Mouse (Mus musculus): ENCODE data around the gene Iffo1. TPM values are rescaled to one million over a fixed set of nuclear protein-coding genes. Genes with fewer than 3 reads are reported as not detected.

Iffo1 gene
- polyA plus RNA-seq, 1 experiment from 2014 or later: 10.3 TPM

GRCm38 (mm10) chr6:125101444-125101843 lies 43.6 kb upstream of the Iffo1 start:
- no peak overlapping the region for H3K27ac ChIP-seq (ENCODE audit: low read depth, low read length)
- H3K36me3 ChIP-seq (ENCODE audit: control insufficient read depth, insufficient read depth, low read length): peaks cover 38% of the 10 kb centered on the region
- H3K9me3 ChIP-seq (ENCODE audit: control insufficient read depth, low read length): no peaks in the 10 kb centered on the region
- no peak overlapping the region for H3K4me2 ChIP-seq (replicated peaks; ENCODE audit: low read depth, low read length)
- 78% methylated on average over 9 of the region's 9 CpGs for WGBS
- H3K9ac ChIP-seq (ENCODE audit: low read depth, low read length): no peak overlapping the region
- peaks cover 19% of the 10 kb centered on the region for H3K4me1 ChIP-seq (replicated peaks; ENCODE audit: control insufficient read depth, insufficient read depth, low read length)
- H3K4me3 ChIP-seq (ENCODE audit: low read depth, low read length): no peak overlapping the region
- DNase-seq (ENCODE audit: low spot score) (no peak), ATAC-seq (ENCODE audit: low FRiP score) (no peak)
- H3K27me3 ChIP-seq (ENCODE audit: control insufficient read depth, insufficient read depth, low read length): no peaks in the 10 kb centered on the region

GRCm38 (mm10) chr6:125104223-125104622 lies 40.8 kb upstream of the Iffo1 start:
- WGBS: 87% methylated on average over 4 of the region's 4 CpGs
- Histone ChIP-seq H3K4me3 (ENCODE audit: low read depth, low read length) (no peak overlapping the region), H3K4me2 (replicated peaks; ENCODE audit: low read depth, low read length) (no peak overlapping the region), H3K36me3 (ENCODE audit: control insufficient read depth, insufficient read depth, low read length) (peaks cover 60% of the 10 kb centered on the region), H3K27me3 (ENCODE audit: control insufficient read depth, insufficient read depth, low read length) (no peaks in the 10 kb centered on the region), H3K9ac (ENCODE audit: low read depth, low read length) (no peak overlapping the region), H3K4me1 (replicated peaks; ENCODE audit: control insufficient read depth, insufficient read depth, low read length) (peaks cover 5% of the 10 kb centered on the region), H3K9me3 (ENCODE audit: control insufficient read depth, low read length) (no peaks in the 10 kb centered on the region), H3K27ac (ENCODE audit: low read depth, low read length) (no peak overlapping the region)
- ATAC-seq (ENCODE audit: low FRiP score) (no peak), DNase-seq (ENCODE audit: low spot score) (no peak)

DNA sequence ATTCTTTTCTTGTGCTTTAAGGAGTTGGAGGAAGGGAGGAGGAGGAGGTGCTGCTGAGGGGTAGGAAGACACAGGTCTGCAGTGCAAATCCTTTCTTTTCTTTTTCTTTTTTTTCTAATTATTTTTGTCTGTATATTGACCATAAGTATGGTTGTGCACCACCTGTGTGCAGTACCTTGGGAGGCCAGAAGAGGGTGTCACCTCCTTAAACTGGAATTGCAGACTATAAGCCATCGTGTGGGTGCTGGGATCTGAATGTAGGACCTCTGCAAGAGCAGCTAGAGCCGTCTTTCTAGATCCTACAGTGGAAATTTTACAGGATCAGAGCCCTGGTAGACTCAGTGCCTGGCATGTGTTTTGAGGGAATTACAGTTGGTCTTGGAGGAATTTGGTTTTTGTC lies 37.3 kb upstream of the Iffo1 start:
- H3K4me1 ChIP-seq (replicated peaks; ENCODE audit: control insufficient read depth, insufficient read depth, low read length): no peaks in the 10 kb centered on the region
- H3K4me2 ChIP-seq (replicated peaks; ENCODE audit: low read depth, low read length): no peak overlapping the region
- no peaks in the 10 kb centered on the region for H3K27me3 ChIP-seq (ENCODE audit: control insufficient read depth, insufficient read depth, low read length)
- WGBS: 95% methylated on average over 2 of the region's 2 CpGs
- H3K4me3 ChIP-seq (ENCODE audit: low read depth, low read length): no peak overlapping the region
- H3K36me3 ChIP-seq (ENCODE audit: control insufficient read depth, insufficient read depth, low read length): peaks cover 64% of the 10 kb centered on the region
- H3K9ac ChIP-seq (ENCODE audit: low read depth, low read length): no peak overlapping the region
- no peak for DNase-seq (ENCODE audit: low spot score)
- no peaks in the 10 kb centered on the region for H3K9me3 ChIP-seq (ENCODE audit: control insufficient read depth, low read length)
- ATAC-seq (ENCODE audit: low FRiP score): no peak
- no peak overlapping the region for H3K27ac ChIP-seq (ENCODE audit: low read depth, low read length)

DNA sequence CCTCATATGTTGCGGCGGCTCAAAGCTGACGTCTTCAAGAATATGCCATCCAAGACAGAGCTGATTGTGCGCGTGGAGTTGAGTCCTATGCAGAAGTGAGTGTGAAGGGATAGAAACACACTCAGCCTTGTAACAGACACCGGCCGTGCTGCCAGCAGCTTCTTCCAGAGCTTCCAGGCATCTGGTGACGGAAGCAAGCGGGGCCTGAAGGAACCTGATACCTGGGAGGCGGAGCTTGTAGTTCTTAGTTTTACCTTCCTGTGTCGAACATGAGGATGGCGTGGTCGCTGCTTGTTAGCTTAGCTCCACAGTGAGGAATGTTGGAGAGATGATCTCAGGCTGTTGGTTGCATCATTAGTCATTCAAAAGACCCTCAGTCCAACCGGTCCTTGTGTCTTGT lies 35.7 kb upstream of the Iffo1 start:
- H3K4me1 ChIP-seq (replicated peaks; ENCODE audit: control insufficient read depth, insufficient read depth, low read length): no peaks in the 10 kb centered on the region
- H3K9ac ChIP-seq (ENCODE audit: low read depth, low read length): no peak overlapping the region
- ATAC-seq (ENCODE audit: low FRiP score): no peak
- 93% methylated on average over 14 of the region's 14 CpGs for WGBS
- no peaks in the 10 kb centered on the region for H3K9me3 ChIP-seq (ENCODE audit: control insufficient read depth, low read length)
- H3K4me2 ChIP-seq (replicated peaks; ENCODE audit: low read depth, low read length): no peak overlapping the region
- no peaks in the 10 kb centered on the region for H3K27me3 ChIP-seq (ENCODE audit: control insufficient read depth, insufficient read depth, low read length)
- peaks cover 72% of the 10 kb centered on the region for H3K36me3 ChIP-seq (ENCODE audit: control insufficient read depth, insufficient read depth, low read length)
- DNase-seq (ENCODE audit: low spot score): no peak
- no peak overlapping the region for H3K27ac ChIP-seq (ENCODE audit: low read depth, low read length)
- H3K4me3 ChIP-seq (ENCODE audit: low read depth, low read length): no peak overlapping the region

GRCm38 (mm10) chr6:125110927-125111326 lies 34.1 kb upstream of the Iffo1 start:
- Histone ChIP-seq H3K36me3 (ENCODE audit: control insufficient read depth, insufficient read depth, low read length) (peaks cover 61% of the 10 kb centered on the region), H3K4me3 (ENCODE audit: low read depth, low read length) (no peak overlapping the region), H3K9me3 (ENCODE audit: control insufficient read depth, low read length) (no peaks in the 10 kb centered on the region), H3K4me1 (replicated peaks; ENCODE audit: control insufficient read depth, insufficient read depth, low read length) (no peaks in the 10 kb centered on the region), H3K4me2 (replicated peaks; ENCODE audit: low read depth, low read length) (no peak overlapping the region), H3K27ac (ENCODE audit: low read depth, low read length) (no peak overlapping the region), H3K9ac (ENCODE audit: low read depth, low read length) (no peak overlapping the region), H3K27me3 (ENCODE audit: control insufficient read depth, insufficient read depth, low read length) (no peaks in the 10 kb centered on the region)
- DNase-seq (ENCODE audit: low spot score) (peak; percentile 67), ATAC-seq (ENCODE audit: low FRiP score) (no peak)
- 92% methylated on average over 7 of the region's 7 CpGs for WGBS

DNA sequence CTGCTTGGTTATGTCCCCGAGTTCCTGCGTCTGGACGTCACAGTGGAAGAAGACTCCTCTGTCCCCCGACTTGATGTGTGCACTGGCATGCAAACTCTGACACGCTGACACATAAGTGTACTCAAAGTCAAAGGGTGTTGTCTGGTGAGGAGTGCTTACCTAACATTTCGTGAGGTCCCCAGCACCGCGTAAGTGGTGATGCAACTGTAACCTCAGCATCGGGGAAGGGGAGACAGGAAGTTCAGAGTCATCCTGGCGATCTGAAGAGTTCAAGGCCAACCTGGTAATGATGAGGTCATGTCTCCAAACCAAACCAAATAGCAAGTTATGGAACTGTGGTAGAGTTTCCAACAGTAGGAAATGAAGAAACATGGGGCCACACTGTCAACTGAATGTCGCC lies 32.5 kb upstream of the Iffo1 start:
- no peaks in the 10 kb centered on the region for H3K4me1 ChIP-seq (replicated peaks; ENCODE audit: control insufficient read depth, insufficient read depth, low read length)
- no peak for ATAC-seq (ENCODE audit: low FRiP score)
- H3K9ac ChIP-seq (ENCODE audit: low read depth, low read length): no peak overlapping the region
- no peaks in the 10 kb centered on the region for H3K9me3 ChIP-seq (ENCODE audit: control insufficient read depth, low read length)
- DNase-seq (ENCODE audit: low spot score): no peak
- no peak overlapping the region for H3K4me2 ChIP-seq (replicated peaks; ENCODE audit: low read depth, low read length)
- peaks cover 50% of the 10 kb centered on the region for H3K36me3 ChIP-seq (ENCODE audit: control insufficient read depth, insufficient read depth, low read length)
- H3K4me3 ChIP-seq (ENCODE audit: low read depth, low read length): no peak overlapping the region
- WGBS: 94% methylated on average over 11 of the region's 11 CpGs
- no peaks in the 10 kb centered on the region for H3K27me3 ChIP-seq (ENCODE audit: control insufficient read depth, insufficient read depth, low read length)
- no peak overlapping the region for H3K27ac ChIP-seq (ENCODE audit: low read depth, low read length)

GRCm38 (mm10) chr6:125119387-125119786 lies 25.7 kb upstream of the Iffo1 start:
- no peak overlapping the region for H3K9ac ChIP-seq (ENCODE audit: low read depth, low read length)
- no peak overlapping the region for H3K27ac ChIP-seq (ENCODE audit: low read depth, low read length)
- ATAC-seq (ENCODE audit: low FRiP score) (no peak), DNase-seq (ENCODE audit: low spot score) (no peak)
- no peaks in the 10 kb centered on the region for H3K27me3 ChIP-seq (ENCODE audit: control insufficient read depth, insufficient read depth, low read length)
- 91% methylated on average over 8 of the region's 8 CpGs for WGBS
- H3K4me2 ChIP-seq (replicated peaks; ENCODE audit: low read depth, low read length): no peak overlapping the region
- H3K9me3 ChIP-seq (ENCODE audit: control insufficient read depth, low read length): no peaks in the 10 kb centered on the region
- no peaks in the 10 kb centered on the region for H3K4me1 ChIP-seq (replicated peaks; ENCODE audit: control insufficient read depth, insufficient read depth, low read length)
- H3K36me3 ChIP-seq (ENCODE audit: control insufficient read depth, insufficient read depth, low read length): peaks cover 39% of the 10 kb centered on the region
- no peak overlapping the region for H3K4me3 ChIP-seq (ENCODE audit: low read depth, low read length)

DNA sequence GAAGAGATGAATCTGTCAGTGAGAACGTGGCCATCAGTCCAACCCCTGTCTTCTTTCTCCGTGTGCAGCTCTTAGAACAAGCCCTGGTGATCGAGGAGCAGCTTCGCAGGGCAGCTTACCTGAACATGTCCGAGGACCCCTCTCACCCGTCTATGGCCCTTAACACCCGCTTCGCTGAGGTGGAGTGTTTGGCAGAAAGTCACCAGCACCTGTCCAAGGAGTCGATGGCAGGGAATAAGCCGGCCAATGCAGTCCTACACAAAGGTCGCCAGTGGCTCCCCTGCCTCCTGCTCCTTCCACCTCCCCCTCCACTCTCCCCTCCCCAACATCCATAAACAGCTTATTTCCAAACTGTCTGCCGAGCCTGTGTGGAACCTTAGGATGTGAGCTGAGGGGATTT lies 16.3 kb upstream of the Iffo1 start:
- Histone ChIP-seq H3K27me3 (ENCODE audit: control insufficient read depth, insufficient read depth, low read length) (no peaks in the 10 kb centered on the region), H3K4me2 (replicated peaks; ENCODE audit: low read depth, low read length) (no peak overlapping the region), H3K9ac (ENCODE audit: low read depth, low read length) (no peak overlapping the region), H3K27ac (ENCODE audit: low read depth, low read length) (no peak overlapping the region), H3K4me3 (ENCODE audit: low read depth, low read length) (no peak overlapping the region), H3K4me1 (replicated peaks; ENCODE audit: control insufficient read depth, insufficient read depth, low read length) (0 out of 2 replicates have a peak, but pooled peaks cover 2% of the 10 kb centered on the region), H3K36me3 (ENCODE audit: control insufficient read depth, insufficient read depth, low read length) (peaks cover 20% of the 10 kb centered on the region), H3K9me3 (ENCODE audit: control insufficient read depth, low read length) (no peaks in the 10 kb centered on the region)
- DNase-seq (ENCODE audit: low spot score) (no peak), ATAC-seq (ENCODE audit: low FRiP score) (no peak)
- 91% methylated on average over 12 of the region's 12 CpGs for WGBS

GRCm38 (mm10) chr6:125129710-125130402 lies 15.2 kb upstream of the Iffo1 start:
- H3K4me1 ChIP-seq (replicated peaks; ENCODE audit: control insufficient read depth, insufficient read depth, low read length): 0 out of 2 replicates have a peak, but pooled peaks cover 2% of the 10 kb centered on the region
- WGBS: 87% methylated on average over 20 of the region's 20 CpGs
- no peaks in the 10 kb centered on the region for H3K9me3 ChIP-seq (ENCODE audit: control insufficient read depth, low read length)
- ATAC-seq (ENCODE audit: low FRiP score): no peak
- H3K27ac ChIP-seq (ENCODE audit: low read depth, low read length): no peak overlapping the region
- no peaks in the 10 kb centered on the region for H3K27me3 ChIP-seq (ENCODE audit: control insufficient read depth, insufficient read depth, low read length)
- H3K4me2 ChIP-seq (replicated peaks; ENCODE audit: low read depth, low read length): no peak overlapping the region
- H3K9ac ChIP-seq (ENCODE audit: low read depth, low read length): no peak overlapping the region
- no peak overlapping the region for H3K4me3 ChIP-seq (ENCODE audit: low read depth, low read length)
- H3K36me3 ChIP-seq (ENCODE audit: control insufficient read depth, insufficient read depth, low read length): peaks cover 15% of the 10 kb centered on the region; the same call in 1 of the 2 replicates
- no peak for DNase-seq (ENCODE audit: low spot score)
